Mouse (Mus musculus) stomach, postnatal 0 days (tissue): Measurements from ENCODE around the gene Dgat2.

Experiments
- CTCF ChIP-seq: IDR thresholded peaks from 2 replicates; pipeline ENCODE4 v1.5.1; 2016; ENCODE audit warnings: antibody characterized with exemption, low read depth, mild to moderate bottlenecking, moderate library complexity
- EP300 ChIP-seq: optimal IDR thresholded peaks from 2 replicates; pipeline ENCODE3; 2016; ENCODE audit warnings: antibody characterized with exemption

- TF ChIP-seq CTCF: no peak
- no peak for TF ChIP-seq EP300
Measured at GRCm38 (mm10) chr7:99166159-99166558, 16.4 kb downstream of the Dgat2 start.
